Mouse (Mus musculus): ENCODE data around the gene Robo2.

Gene Robo2

DNA sequence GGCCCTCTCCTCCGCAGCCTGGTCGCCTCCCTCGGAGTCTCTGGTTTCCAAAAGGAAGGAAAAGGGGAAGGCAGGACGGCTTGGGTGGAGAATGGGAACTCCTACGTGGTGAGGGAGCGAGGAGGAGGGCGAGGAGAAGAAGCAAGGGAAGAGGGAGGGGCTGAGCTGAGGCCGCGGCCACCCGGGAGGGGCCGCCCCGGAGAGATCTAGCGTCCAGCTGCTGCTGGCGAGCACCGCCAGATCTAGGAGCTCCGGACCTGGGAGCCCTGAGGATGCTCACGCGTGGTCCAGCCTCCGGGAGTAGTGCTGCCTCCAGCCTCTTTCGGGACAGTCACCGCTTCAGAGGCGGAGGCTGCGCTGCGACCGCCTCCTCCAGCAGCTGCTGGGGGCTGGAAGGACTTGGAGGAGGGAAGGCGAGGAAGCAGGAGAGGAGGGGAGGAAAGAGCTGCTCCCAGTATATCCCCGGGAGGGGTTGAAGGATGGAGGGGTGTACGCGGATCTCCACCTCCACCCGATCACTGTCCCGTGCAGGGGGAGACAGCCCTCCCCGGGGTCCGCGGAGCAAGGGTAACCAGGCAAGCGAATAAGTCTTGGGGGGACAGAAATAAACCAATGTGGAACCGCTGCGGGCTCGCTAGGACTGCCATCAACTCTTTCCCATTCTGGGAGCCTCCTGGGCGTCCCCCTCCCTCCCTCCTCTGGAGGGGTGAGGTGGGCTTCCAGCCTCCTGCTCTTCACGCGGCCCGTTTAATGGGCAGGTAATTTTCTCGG lies at the start of gene Robo2:
Gene Robo2 (minus strand): TSS at position 345 of the 771 bp plus-strand sequence.
- no peak for DNase-seq (ENCODE audit: low read depth, low spot score)

DNA sequence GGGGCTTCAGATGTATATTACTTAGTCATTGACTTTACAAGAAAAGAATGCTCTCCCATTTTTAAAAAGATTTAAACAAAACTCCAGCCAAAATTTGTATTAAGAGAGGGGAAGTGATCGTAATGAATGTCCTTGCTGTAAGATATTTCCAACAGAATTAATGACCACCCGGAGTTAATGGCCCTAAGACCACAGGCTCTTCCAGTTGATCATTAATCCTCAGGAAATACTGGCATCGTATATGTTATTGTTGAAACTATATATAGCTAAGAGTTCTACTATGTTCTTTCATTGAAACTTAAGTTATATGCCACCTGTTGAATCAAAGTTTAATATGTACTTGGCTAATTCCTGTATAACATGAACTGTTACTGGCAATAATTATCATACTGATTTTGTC lies 46.5 kb upstream of the Robo2 start:
- no peak for DNase-seq (ENCODE audit: low read depth, low spot score)

DNA sequence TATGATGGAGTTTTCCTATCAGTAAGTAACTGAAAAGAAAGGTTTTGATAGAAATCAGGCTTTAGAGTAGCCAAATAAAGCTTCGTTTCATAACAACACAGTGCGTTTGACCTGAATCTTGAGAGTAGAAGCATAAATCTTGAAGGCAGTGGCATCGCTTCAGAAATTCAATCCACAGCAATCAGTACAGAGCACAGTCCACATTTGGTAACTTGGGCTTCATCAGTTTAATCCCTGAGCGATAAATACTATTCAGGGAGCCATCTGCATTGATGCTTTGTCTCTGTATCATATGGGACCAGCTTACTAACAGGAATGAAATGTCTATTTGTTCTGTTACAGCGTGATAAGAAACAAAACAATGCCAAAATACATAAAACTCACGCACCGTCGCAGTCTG lies 46.1 kb upstream of the Robo2 start:
- no peak for DNase-seq (ENCODE audit: low read depth, low spot score)

DNA sequence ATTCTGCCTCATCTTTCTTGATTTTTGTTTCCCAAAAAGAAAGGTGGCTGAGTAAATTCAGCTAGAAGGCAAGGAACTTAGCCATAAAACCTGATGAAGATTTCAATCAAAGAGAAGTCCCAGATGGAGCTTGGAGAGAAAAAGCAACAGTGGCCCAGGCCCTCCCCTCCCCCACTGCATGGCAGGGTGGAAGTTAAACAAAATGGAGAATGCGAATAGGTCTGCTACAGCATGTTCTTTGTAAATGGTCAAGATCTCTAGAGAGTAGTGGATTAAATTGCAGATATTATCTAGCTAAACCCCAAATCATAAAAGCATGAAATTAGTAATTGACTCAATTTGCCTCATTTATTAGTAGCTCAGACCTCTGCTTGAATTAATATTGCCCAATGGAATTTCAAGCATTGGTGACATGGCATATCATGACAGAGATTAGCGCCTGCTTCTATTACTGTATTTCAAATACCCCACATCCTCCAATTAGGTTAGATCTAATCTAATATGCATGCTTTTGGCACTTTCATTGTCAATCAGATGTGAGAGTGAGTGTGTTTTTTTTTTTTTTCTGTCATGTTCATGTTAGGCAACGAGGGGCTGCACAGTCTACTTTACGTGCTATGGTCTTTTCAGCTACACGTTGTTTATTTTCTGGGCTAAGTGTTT lies 45.3 kb upstream of the Robo2 start:
- DNase-seq (ENCODE audit: low read depth, low spot score): no peak

DNA sequence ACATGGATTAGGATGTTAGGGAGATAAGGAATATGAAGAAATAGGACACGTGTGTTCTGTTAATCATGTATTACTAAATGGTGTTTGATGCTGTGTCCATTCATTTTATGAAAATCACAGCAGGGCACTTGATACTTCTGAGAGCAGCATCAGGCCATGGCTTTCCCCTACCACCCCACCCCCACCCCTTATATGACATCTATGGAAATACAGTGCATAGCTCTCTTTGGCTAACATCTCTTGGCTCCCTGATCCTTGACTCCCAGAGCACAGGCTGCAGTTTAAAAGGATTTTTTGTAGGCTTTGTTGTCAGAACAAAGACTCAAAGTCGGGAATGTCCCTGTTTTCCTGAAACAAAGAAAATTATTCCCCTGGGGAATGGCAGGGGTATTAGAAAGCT lies 43.6 kb upstream of the Robo2 start:
- no peak for DNase-seq (ENCODE audit: low read depth, low spot score)

DNA sequence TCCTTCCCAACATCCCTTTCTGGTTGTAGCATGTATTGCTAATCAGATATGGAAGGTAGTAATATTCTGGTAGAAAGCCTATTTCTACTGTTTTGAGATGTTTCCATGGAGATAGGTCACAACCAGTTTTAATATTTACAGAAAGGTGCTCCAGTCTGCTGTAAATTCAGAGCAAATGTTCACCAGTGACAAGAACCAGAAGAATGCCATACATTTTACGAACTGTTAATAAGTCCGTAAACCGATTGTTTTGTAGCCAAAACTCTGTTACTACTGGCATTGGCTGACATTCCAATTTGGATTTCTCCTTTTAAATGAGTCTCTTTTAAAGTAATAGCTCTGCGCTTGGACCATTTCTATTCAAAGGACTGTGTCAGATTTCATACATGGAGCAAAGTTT lies 36.4 kb upstream of the Robo2 start:
- no peak for DNase-seq (ENCODE audit: low read depth, low spot score)

DNA sequence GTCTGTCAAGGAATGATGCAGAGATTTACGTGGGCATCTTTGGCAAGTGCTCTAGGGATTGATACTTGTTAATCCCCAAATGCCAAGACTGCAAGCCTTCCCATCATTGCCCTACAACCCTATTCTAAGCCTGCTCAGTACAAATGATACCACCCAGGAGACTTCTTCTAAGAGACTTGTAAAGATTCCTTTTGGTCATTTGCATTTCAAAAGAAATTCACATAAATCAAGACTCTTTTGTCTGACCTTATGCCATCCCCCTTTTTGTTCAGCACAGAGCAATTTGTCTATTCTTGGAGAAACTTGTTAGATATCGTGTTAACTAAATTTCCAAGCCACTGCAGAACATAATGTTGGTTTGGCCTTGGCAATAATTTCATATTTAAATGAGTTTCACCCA lies 15.4 kb upstream of the Robo2 start:
- DNase-seq (ENCODE audit: low read depth, low spot score): no peak

DNA sequence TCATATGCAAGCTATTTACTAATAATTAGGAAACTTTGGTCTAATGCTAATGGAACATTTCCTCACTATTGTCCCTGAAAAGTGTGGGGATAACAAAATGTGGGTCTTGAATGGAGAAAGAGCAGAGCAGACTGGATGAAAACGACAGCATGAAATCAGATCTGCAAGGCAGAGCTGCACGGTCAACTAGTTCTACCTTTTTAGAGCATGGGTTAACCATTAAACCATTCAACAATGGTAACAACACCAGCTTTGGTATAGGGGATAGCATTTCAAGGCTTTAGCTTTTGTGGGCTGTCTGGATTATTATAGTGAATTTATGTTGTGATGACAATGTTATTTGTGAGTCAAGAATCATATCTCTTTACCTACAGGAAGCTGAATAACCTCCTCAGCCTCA lies 8.7 kb upstream of the Robo2 start:
- no peak for DNase-seq (ENCODE audit: low read depth, low spot score)

DNA sequence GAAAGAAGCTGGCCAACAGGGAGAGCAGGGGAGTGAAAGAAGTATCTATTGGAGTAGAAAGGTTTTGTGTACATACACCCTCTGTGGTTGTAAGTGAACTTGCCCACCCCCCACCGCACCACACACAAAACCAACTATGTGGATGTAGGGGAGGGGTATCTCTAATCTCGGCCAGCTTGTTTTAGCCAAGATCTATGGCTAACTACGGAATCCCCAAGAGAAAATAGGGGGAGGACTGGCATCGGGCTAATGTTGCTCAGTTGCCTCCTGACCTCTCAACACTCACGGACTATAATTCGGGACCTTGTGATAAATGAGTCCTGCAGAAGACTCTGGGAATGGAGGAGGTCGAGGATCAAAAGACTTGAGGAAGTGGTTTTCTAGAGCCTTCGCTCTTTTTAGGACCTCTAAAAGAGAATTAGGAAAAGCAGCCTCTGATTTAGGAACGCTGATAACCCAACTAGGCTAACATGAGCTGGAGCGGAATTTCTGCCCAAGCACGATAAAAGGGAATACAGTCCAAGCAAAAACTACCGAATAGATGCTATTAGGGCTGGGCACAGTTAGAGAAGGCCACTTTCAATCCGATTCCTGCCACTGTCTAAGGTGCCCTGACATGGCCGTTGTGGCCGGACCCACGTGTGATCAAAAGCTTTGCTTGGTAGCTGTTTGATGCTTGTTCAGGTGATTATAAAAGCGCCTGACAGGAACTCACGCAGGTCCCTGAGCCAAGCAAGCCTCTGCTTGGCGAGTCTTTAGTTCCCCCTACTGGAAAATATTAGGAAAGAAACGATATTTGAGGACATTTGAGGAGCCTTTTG lies 1.1 kb upstream of the Robo2 start:
- peak; percentile 6 for DNase-seq (ENCODE audit: low read depth, low spot score)

DNA sequence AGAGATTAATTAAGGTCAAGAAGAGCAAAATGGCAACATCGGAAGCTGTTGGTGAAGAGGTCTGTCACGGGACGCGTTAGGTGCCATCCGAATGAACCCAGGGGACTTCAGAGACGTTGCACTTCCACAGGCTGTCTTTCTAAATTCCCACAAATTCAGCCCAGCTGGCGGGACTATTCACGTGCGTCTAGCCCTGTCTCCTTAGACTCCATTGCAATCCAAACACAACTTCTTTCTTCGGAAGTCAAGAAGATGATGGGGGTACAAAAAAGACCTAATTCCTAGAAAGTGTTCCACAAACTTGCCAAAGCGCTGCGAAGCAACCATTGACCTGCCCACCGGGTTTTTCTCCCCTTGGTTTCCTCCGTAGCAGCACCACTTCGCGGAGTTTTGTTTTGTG lies 604 bp downstream of the Robo2 start:
- DNase-seq (ENCODE audit: low read depth, low spot score): no peak

DNA sequence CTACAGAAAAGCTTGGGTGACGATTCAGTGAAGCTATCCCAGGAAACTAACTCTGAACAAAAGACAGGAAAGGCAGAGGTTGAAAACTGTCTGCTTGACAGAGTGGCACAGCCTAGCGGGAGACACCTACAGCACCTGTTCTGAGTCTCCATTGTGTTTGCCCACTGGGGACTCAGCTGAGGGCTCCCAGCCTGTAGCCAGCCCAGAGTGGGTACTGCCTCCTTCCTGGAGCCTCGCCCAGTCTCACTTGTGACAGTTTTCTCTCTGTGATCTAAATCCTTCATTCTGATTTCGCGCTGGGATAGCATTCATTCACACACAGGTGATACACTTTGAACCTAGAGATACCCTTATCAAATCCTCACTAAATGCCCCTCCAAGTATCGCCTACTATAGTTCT lies 1.5 kb downstream of the Robo2 start:
- DNase-seq (ENCODE audit: low read depth, low spot score): no peak

DNA sequence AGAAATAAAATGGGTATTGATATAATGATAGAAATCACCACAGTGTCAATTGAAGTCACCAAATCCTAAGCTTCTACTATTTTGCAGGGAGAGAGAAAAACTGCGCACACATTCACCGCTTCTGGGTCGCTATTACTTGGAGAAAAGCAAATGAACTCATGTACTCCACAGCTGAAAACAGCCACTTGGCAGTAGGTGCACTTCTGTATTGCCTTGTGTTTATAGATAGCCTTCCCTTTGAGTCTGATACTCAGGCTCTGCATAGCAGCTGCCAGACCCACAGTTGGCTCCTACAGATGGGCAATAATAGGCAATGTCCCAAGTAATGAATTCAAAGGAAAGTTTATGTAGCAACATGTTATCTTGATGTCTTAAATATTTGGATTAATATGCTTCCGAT lies 2.1 kb downstream of the Robo2 start:
- no peak for DNase-seq (ENCODE audit: low read depth, low spot score)

DNA sequence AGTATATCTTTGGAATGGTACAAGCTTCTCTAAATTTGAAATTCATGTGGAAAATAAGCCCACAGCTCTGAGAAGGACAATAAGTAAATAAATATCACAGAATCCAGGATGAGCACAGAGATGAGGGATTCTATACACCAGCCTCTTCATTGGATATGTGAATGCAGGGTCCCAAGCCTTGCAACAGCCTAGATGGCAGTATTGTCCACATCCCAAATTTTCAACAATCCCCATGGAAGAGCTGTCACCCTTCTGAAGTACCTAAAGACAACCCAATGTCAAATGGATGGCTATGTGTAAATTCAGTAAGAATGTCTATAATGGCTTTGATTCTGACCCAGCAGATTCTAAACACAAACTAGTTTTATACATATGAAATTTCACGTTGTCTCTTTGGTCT lies 3.1 kb downstream of the Robo2 start:
- DNase-seq (ENCODE audit: low read depth, low spot score): no peak

DNA sequence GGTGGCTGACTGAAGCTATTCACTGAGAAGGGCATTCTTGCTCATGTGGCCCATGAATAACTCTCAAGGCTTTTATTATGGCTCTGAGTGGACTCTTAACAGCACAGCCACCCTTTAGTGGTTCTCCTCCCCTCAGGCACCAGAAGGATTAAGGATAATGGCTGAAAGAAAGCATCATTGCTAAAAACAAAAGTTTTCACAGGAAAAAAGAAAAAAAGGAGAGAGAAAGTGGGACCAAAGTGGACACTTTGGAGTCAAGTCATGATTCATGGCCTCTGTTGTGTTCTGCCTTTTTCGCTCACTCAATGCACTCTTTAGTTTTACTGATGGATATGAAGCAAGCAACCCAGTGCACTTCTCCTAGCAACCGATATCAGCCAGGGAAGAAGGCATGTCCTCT lies 14.3 kb downstream of the Robo2 start:
- no peak for DNase-seq (ENCODE audit: low read depth, low spot score)

DNA sequence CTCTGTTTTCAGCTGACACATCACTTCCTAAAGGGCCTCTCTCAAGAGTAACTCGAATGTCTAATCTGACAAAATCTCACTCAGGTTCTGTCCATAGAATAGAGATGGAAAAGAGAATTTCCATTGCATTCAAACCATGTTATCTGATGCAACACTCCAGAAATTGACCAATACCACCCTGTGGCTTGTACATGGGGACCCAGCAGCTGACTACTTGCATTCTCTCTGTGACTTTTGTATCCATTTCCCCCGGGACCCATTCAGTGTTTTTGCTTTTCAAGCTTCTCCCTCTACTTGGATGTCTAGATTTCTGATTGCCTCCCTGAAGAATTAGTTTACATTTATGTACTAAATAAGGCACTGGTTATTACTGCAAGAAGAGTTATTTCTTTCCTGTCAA lies 15.9 kb downstream of the Robo2 start:
- no peak for DNase-seq (ENCODE audit: low read depth, low spot score)

DNA sequence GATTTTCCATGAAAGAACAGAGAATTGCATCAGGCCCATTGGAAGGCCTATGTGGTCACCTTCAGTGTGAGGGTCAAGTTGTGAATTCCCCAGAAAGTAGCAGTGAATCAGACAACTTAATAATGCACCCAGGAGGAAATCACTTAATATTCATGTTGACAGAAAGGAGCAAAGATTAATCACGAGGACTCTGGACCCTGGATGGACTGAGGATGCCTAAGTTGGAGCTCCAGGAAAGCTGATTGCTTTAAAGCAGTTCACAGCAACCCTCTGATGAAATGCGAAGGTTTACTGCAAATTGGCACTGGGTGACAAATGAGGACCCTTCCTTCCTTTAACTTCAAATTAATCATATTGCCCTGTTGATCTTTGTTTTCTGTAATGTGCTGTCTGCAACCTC lies 32.2 kb downstream of the Robo2 start:
- no peak for DNase-seq (ENCODE audit: low read depth, low spot score)

DNA sequence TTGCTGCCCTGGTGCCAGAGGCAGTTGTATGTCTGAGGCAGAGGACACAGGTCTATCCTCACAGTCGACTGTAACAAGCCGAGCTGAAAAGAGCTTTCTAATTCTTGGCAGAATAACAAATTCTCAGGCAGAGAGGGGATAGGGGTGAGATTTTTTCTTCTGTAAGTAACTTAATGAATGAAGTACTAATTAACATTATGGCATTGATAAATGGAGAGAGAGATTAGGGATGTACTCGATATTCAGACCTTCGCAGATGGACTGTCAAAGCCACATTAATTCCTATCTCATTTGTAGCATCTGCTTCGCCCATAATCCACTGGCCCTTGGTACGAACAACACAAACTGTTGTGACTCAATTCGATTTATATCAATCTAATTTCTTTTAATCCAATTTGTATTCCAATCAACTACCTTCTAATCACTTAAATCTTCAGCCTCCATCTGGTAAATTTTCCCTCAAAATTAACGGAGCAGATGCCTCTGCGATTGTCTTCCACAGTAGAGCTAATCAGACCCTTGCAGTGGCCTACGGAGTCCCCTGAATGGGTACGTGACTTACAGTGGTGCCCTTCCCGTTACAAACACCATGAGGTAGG lies 36.2 kb downstream of the Robo2 start:
- no peak for DNase-seq (ENCODE audit: low read depth, low spot score)

DNA sequence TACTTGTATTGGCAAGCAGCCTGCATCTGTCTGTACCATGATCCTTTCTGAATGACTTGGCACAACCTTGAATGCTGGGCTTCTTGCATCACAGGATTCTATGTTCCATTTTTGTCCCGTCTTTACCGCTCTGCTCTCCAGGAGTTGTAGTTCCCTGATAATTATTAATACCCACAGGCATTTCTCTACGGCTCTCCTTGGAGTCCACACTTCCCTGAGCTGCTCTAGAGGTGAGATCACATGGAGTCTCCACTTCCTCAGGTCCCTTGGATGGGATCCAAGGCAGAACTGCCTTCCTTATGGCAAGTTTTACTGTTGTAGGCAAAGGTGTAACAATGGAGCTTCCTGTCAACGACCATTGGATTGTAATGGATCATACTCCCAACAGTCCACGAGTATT lies 37.1 kb downstream of the Robo2 start:
- DNase-seq (ENCODE audit: low read depth, low spot score): no peak

DNA sequence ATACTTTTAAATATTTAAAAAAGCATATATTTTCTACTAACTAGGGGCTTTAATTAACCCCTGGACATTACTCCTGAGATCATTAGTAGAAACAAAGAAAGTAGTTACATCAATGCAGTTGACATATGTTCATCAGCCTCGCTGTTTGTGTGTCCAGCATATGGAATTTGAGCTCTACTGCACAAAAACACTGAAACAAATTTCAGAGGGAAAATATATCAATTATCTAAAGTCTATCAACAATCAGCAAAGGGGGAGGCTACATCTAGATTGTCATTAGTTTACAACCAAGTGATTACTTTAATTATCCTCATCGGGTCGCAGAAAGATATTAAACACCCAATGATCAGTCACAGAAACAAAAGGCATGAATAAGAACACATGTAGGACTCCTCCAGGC lies 38.2 kb downstream of the Robo2 start:
- DNase-seq (ENCODE audit: low read depth, low spot score): no peak

DNA sequence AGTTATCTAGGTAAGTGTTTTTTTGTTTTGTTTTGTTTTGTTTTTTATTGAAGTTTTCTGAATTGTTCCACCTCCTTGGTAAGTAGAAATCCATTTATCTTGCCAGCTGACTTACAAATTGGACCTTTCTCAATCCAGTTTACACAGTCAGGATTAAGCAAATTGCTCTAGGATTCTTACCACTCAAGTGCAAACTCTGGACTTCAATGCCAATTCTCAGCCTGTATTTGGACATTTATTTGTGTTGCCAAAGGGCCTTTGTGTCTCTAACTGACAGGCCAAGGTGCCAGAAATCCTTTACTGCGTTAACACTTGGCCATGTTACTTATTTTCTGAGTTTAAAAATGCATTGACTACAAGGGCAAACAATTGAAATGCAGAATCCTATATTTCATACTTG lies 38.7 kb downstream of the Robo2 start:
- no peak for DNase-seq (ENCODE audit: low read depth, low spot score)

DNA sequence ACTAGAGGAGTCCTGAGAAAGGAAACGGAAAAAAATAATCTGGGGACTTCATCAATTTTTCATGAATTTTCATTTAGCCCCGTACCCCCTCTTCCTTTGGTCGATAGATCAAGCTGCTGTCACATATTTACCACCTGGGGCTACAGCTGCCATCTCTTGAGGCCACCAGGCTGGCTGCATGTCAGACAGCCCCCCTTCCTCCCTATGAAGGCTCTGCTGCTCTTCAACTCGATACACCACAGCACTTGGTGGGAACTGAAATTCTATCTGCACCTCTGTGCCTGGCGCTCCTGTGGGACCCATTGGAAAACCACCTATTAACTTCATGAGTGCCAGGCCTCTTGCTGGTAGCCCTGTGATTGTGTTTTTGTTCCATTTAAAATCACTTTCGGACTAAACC lies 63.2 kb downstream of the Robo2 start:
- no peak for DNase-seq (ENCODE audit: low read depth, low spot score)

DNA sequence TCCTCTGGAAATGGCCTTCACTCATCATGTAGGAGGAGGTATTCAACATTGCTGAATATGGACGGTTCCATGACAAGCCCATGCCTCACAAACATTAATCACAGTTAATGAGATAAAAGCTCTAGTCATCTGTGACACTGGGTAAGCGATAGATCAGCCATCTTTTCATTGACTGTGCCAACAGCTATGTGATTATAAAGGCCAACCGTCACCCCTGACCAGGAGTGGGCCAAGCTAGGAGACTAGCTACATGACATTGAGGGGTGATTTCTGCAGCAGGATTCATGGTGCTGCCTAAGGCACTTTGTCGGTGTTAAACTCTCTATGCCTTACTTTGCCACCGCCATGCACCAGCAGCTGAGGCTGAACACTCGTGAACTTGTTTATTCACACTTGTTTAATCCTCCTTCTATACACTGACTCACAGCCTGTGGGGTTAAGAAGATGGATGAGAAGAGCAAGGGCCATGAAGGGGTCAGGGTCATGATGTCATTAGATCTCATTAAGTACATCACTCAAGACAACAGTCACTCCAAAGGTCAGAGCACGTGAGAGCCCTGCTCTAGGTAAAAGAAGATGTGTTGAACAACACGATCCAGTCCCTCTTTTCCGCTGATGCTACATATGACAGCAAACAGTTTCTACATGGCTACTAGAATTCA lies 72.5 kb downstream of the Robo2 start:
- DNase-seq (ENCODE audit: low read depth, low spot score): no peak
